Mouse (Mus musculus) neural tube, embryonic 13.5 days (tissue): ENCODE measurements around the gene Dscam. TPM values are rescaled to one million over a fixed set of nuclear protein-coding genes. Genes with fewer than 3 reads are reported as not detected.
A peak's percentile ranks its signal among the peaks of the same experiment; 100 is the strongest.

ENCODE experiments used
- ATAC-seq: fragments of 200-750 bp; cut with Nextera tagmentation; 2 replicates; pipeline ENCODE4 v1.8.0; 2017; ENCODE audit warnings: low read depth, mild to moderate bottlenecking, moderate TSS enrichment, moderate library complexity
- H3K27ac ChIP-seq: fragments of 300-500 bp; sonication (generic); replicated peaks from 2 replicates; pipeline ENCODE4 v1.5.1; 2015; ENCODE audit warnings: moderate library complexity, mild to moderate bottlenecking, inconsistent platforms
- H3K27me3 ChIP-seq: fragments of 300-500 bp; sonication (generic); 2 replicates; pipeline ENCODE4 v1.6.1; 2015; ENCODE audit warnings: mild to moderate bottlenecking, inconsistent platforms
- H3K36me3 ChIP-seq: fragments of 300-500 bp; sonication (generic); 2 replicates; pipeline ENCODE4 v1.6.1; 2015; ENCODE audit warnings: mild to moderate bottlenecking, inconsistent platforms
- H3K4me1 ChIP-seq: fragments of 300-500 bp; sonication (generic); replicated peaks from 2 replicates; pipeline ENCODE4 v1.6.1; 2015; ENCODE audit warnings: inconsistent platforms
- H3K4me2 ChIP-seq: fragments of 300-500 bp; sonication (generic); 2 replicates; pipeline ENCODE4 v1.6.1; 2015; ENCODE audit warnings: inconsistent platforms, mild to moderate bottlenecking, moderate library complexity
- H3K4me3 ChIP-seq: fragments of 300-500 bp; sonication (generic); 2 replicates; pipeline ENCODE4 v1.5.1; 2015; ENCODE audit warnings: mild to moderate bottlenecking, inconsistent platforms
- H3K9ac ChIP-seq: fragments of 300-500 bp; sonication (generic); 2 replicates; pipeline ENCODE4 v1.6.1; 2015; ENCODE audit warnings: moderate library complexity, mild to moderate bottlenecking, inconsistent platforms
- H3K9me3 ChIP-seq: fragments of 300-500 bp; sonication (generic); 2 replicates; pipeline ENCODE4 v1.6.1; 2016; ENCODE audit warnings: inconsistent platforms
- WGBS: fragments of 180-500 bp; shearing (Covaris S2); methylation state at CpG from one replicate; pipeline ENCODE4 v1.1.7; 2015; 5-methylcytosine and 5-hydroxymethylcytosine counted together
- polyA plus RNA-seq: library from polyadenylated mRNA; unstranded; fragments of >200 nt; fragmentation: Nextera tagmentation; extraction: Ambion mirVana; gene quantifications from 2 replicates; pipeline ENCODE4 v1.2.1, GENCODE M21; 2015

Dscam gene
- polyA plus RNA-seq, 1 experiment from 2014 or later = 6.7 TPM

- Histone ChIP-seq H3K27ac (no peak overlapping the region), H3K36me3 (0 out of 2 replicates have a peak, but pooled peaks cover under 1% of the 10 kb centered on the region), H3K9me3 (no peaks in the 10 kb centered on the region), H3K4me3 (no peak overlapping the region), H3K4me1 (no peaks in the 10 kb centered on the region), H3K27me3 (no peaks in the 10 kb centered on the region), H3K4me2 (no peak overlapping the region), H3K9ac (no peak overlapping the region)
- WGBS = 91% methylated on average over 7 of the region's 7 CpGs
- no peak for ATAC-seq
These were observed 109.2 kb downstream of the Dscam start for GRCm38 (mm10) chr16:97061390-97061789.

- H3K36me3 ChIP-seq = 0 out of 2 replicates have a peak, but pooled peaks cover 4% of the 10 kb centered on the region
- no peaks in the 10 kb centered on the region for H3K9me3 ChIP-seq
- no peak overlapping the region for H3K27ac ChIP-seq
- H3K27me3 ChIP-seq = no peaks in the 10 kb centered on the region
- H3K9ac ChIP-seq = no peak overlapping the region
- no peaks in the 10 kb centered on the region for H3K4me1 ChIP-seq
- ATAC-seq = no peak
- H3K4me2 ChIP-seq = no peak overlapping the region
- H3K4me3 ChIP-seq = no peak overlapping the region
These were observed 109.8 kb downstream of the Dscam start for GRCm38 (mm10) chr16:97060736-97061135.

- Histone ChIP-seq H3K9ac (no peak overlapping the region), H3K4me1 (no peaks in the 10 kb centered on the region), H3K27ac (no peak overlapping the region), H3K27me3 (no peaks in the 10 kb centered on the region), H3K4me3 (no peak overlapping the region), H3K9me3 (no peaks in the 10 kb centered on the region), H3K4me2 (no peak overlapping the region), H3K36me3 (0 out of 2 replicates have a peak, but pooled peaks cover 4% of the 10 kb centered on the region)
- WGBS = 78% methylated on average over 4 of the region's 4 CpGs
- no peak for ATAC-seq
These were observed 110.3 kb downstream of the Dscam start for GRCm38 (mm10) chr16:97060276-97060675.

- no peak overlapping the region for H3K9ac ChIP-seq
- no peaks in the 10 kb centered on the region for H3K36me3 ChIP-seq
- H3K4me2 ChIP-seq = no peak overlapping the region
- no peaks in the 10 kb centered on the region for H3K9me3 ChIP-seq
- H3K27me3 ChIP-seq = no peaks in the 10 kb centered on the region
- no peak overlapping the region for H3K27ac ChIP-seq
- H3K4me3 ChIP-seq = no peak overlapping the region
- no peak for ATAC-seq
- H3K4me1 ChIP-seq = no peaks in the 10 kb centered on the region; the same call in 1 of the 2 replicates
- WGBS = 68% methylated on average over 4 of the region's 4 CpGs
These were observed 135.3 kb downstream of the Dscam start for GRCm38 (mm10) chr16:97035271-97035670.

- H3K27me3 ChIP-seq = no peaks in the 10 kb centered on the region
- no peaks in the 10 kb centered on the region for H3K36me3 ChIP-seq
- no peak for ATAC-seq
- no peaks in the 10 kb centered on the region; the same call in 1 of the 2 replicates for H3K4me1 ChIP-seq
- H3K27ac ChIP-seq = no peak overlapping the region
- 92% methylated on average over 3 of the region's 3 CpGs for WGBS
- no peak overlapping the region for H3K4me3 ChIP-seq
- no peak overlapping the region for H3K9ac ChIP-seq
- no peak overlapping the region for H3K4me2 ChIP-seq
- no peaks in the 10 kb centered on the region for H3K9me3 ChIP-seq
These were observed 137.0 kb downstream of the Dscam start for GRCm38 (mm10) chr16:97033540-97034058.

GRCm38 (mm10) chr16:97027701-97028100 is 142.9 kb downstream of the Dscam start:
- WGBS = 74% methylated on average over 1 of the region's 1 CpGs

GRCm38 (mm10) chr16:97026803-97027202 is 143.7 kb downstream of the Dscam start:
- no peak overlapping the region for H3K9ac ChIP-seq
- H3K4me1 ChIP-seq = no peaks in the 10 kb centered on the region; the same call in 1 of the 2 replicates
- H3K27ac ChIP-seq = no peak overlapping the region
- no peaks in the 10 kb centered on the region for H3K36me3 ChIP-seq
- no peaks in the 10 kb centered on the region for H3K9me3 ChIP-seq
- WGBS = 83% methylated on average over 5 of the region's 5 CpGs
- no peak overlapping the region for H3K4me2 ChIP-seq
- H3K27me3 ChIP-seq = no peaks in the 10 kb centered on the region
- no peak overlapping the region for H3K4me3 ChIP-seq
- ATAC-seq = no peak

More at GRCm38 (mm10) chr16:97027701-97028100, 142.9 kb downstream of the Dscam start:
- H3K27ac ChIP-seq = no peak overlapping the region
- H3K4me1 ChIP-seq = no peaks in the 10 kb centered on the region; the same call in 1 of the 2 replicates
- H3K4me2 ChIP-seq = no peak overlapping the region
- no peaks in the 10 kb centered on the region for H3K9me3 ChIP-seq
- H3K4me3 ChIP-seq = no peak overlapping the region
- no peaks in the 10 kb centered on the region for H3K36me3 ChIP-seq
- H3K9ac ChIP-seq = no peak overlapping the region
- no peak for ATAC-seq
- no peaks in the 10 kb centered on the region for H3K27me3 ChIP-seq

GRCm38 (mm10) chr16:97024406-97024805 is 146.1 kb downstream of the Dscam start:
- Histone ChIP-seq H3K27me3 (no peaks in the 10 kb centered on the region), H3K27ac (no peak overlapping the region), H3K9ac (no peak overlapping the region), H3K4me3 (no peak overlapping the region), H3K4me2 (no peak overlapping the region), H3K36me3 (no peaks in the 10 kb centered on the region), H3K4me1 (no peaks in the 10 kb centered on the region), H3K9me3 (no peaks in the 10 kb centered on the region)
- ATAC-seq = no peak
- 73% methylated on average over 4 of the region's 4 CpGs for WGBS

GRCm38 (mm10) chr16:97021496-97021895 is 149.1 kb downstream of the Dscam start:
- Histone ChIP-seq H3K27me3 (no peaks in the 10 kb centered on the region), H3K27ac (no peak overlapping the region), H3K9ac (no peak overlapping the region), H3K36me3 (no peaks in the 10 kb centered on the region), H3K4me2 (no peak overlapping the region), H3K4me1 (0 out of 2 replicates have a peak, but pooled peaks cover 12% of the 10 kb centered on the region), H3K4me3 (no peak overlapping the region), H3K9me3 (no peaks in the 10 kb centered on the region)
- ATAC-seq = no peak
- WGBS = 84% methylated on average over 6 of the region's 6 CpGs

GRCm38 (mm10) chr16:97018304-97018703 is 152.2 kb downstream of the Dscam start:
- H3K27ac ChIP-seq = peak overlapping the region; percentile 75
- no peak overlapping the region for H3K9ac ChIP-seq
- H3K4me2 ChIP-seq = no peak overlapping the region
- ATAC-seq = no peak
- no peaks in the 10 kb centered on the region for H3K27me3 ChIP-seq
- 62% methylated on average over 5 of the region's 5 CpGs for WGBS
- H3K9me3 ChIP-seq = no peaks in the 10 kb centered on the region
- H3K36me3 ChIP-seq = no peaks in the 10 kb centered on the region
- no peak overlapping the region for H3K4me3 ChIP-seq
- H3K4me1 ChIP-seq = 0 out of 2 replicates have a peak, but pooled peaks cover 12% of the 10 kb centered on the region

- no peaks in the 10 kb centered on the region for H3K9me3 ChIP-seq
- H3K27me3 ChIP-seq = no peaks in the 10 kb centered on the region
- ATAC-seq = peak; percentile 27; the same call in 1 of the 2 replicates
- WGBS = 80% methylated on average over 3 of the region's 3 CpGs
- H3K27ac ChIP-seq = peak overlapping the region; percentile 52
- no peak overlapping the region for H3K9ac ChIP-seq
- no peaks in the 10 kb centered on the region for H3K36me3 ChIP-seq
- H3K4me3 ChIP-seq = no peak overlapping the region
- no peak overlapping the region for H3K4me2 ChIP-seq
- 0 out of 2 replicates have a peak, but pooled peaks cover 12% of the 10 kb centered on the region for H3K4me1 ChIP-seq
These were observed 153.3 kb downstream of the Dscam start for GRCm38 (mm10) chr16:97017171-97017738.

- Histone ChIP-seq H3K4me2 (no peak overlapping the region), H3K9ac (no peak overlapping the region), H3K4me3 (no peak overlapping the region), H3K27me3 (no peaks in the 10 kb centered on the region), H3K4me1 (0 out of 2 replicates have a peak, but pooled peaks cover 12% of the 10 kb centered on the region), H3K9me3 (no peaks in the 10 kb centered on the region), H3K27ac (no peak overlapping the region), H3K36me3 (no peaks in the 10 kb centered on the region)
- 80% methylated on average over 2 of the region's 2 CpGs for WGBS
- no peak for ATAC-seq
These were observed 154.2 kb downstream of the Dscam start for GRCm38 (mm10) chr16:97016244-97016850.
